Mouse (Mus musculus): ENCODE measurements around the gene Rsph3a. TPM values are rescaled to one million over a fixed set of nuclear protein-coding genes. Genes with fewer than 3 reads are reported as not detected.

Rsph3a gene
- polyA plus RNA-seq, 1 experiment from 2014 or later: 38.5 TPM

- Histone ChIP-seq H3K27ac (replicated peaks) (no peak overlapping the region), H3K27me3 (ENCODE audit: control insufficient read depth, insufficient read depth, low read length) (no peaks in the 10 kb centered on the region), H3K9ac (ENCODE audit: low read length) (no peak overlapping the region), H3K4me3 (ENCODE audit: low read depth, low read length) (no peak overlapping the region), H3K9me3 (ENCODE audit: control insufficient read depth, low read length) (no peaks in the 10 kb centered on the region), H3K36me3 (ENCODE audit: control insufficient read depth, insufficient read depth, low read length) (no peaks in the 10 kb centered on the region), H3K4me1 (replicated peaks; ENCODE audit: control insufficient read depth, insufficient read depth) (no peaks in the 10 kb centered on the region), H3K4me2 (replicated peaks; ENCODE audit: low read depth) (no peak overlapping the region)
- 82% methylated on average over 2 of the region's 2 CpGs for WGBS
- TF ChIP-seq CTCF (IDR thresholded peaks at IDR 0.05; ENCODE audit: low read depth) (no peak), EP300 (optimal IDR thresholded peaks at IDR 0.05) (no peak)
- no peak for DNase-seq (ENCODE audit: low spot score)
- ATAC-seq (ENCODE audit: low FRiP score, low TSS enrichment): no peak
These were observed 43.9 kb upstream of the Rsph3a start for GRCm38 (mm10) chr17:7901536-7901935.

GRCm38 (mm10) chr17:7902362-7902761, 43.1 kb upstream of the Rsph3a start:
- H3K9ac ChIP-seq (ENCODE audit: low read length): no peak overlapping the region
- no peaks in the 10 kb centered on the region for H3K36me3 ChIP-seq (ENCODE audit: control insufficient read depth, insufficient read depth, low read length)
- DNase-seq (ENCODE audit: low spot score): no peak
- TF ChIP-seq EP300 (optimal IDR thresholded peaks at IDR 0.05) (no peak), CTCF (IDR thresholded peaks at IDR 0.05; ENCODE audit: low read depth) (no peak)
- no peaks in the 10 kb centered on the region for H3K27me3 ChIP-seq (ENCODE audit: control insufficient read depth, insufficient read depth, low read length)
- WGBS: 68% methylated on average over 3 of the region's 3 CpGs
- ATAC-seq (ENCODE audit: low FRiP score, low TSS enrichment): no peak
- no peak overlapping the region for H3K4me3 ChIP-seq (ENCODE audit: low read depth, low read length)
- H3K4me2 ChIP-seq (replicated peaks; ENCODE audit: low read depth): no peak overlapping the region
- H3K4me1 ChIP-seq (replicated peaks; ENCODE audit: control insufficient read depth, insufficient read depth): no peaks in the 10 kb centered on the region
- H3K9me3 ChIP-seq (ENCODE audit: control insufficient read depth, low read length): no peaks in the 10 kb centered on the region
- no peak overlapping the region for H3K27ac ChIP-seq (replicated peaks)

DNA sequence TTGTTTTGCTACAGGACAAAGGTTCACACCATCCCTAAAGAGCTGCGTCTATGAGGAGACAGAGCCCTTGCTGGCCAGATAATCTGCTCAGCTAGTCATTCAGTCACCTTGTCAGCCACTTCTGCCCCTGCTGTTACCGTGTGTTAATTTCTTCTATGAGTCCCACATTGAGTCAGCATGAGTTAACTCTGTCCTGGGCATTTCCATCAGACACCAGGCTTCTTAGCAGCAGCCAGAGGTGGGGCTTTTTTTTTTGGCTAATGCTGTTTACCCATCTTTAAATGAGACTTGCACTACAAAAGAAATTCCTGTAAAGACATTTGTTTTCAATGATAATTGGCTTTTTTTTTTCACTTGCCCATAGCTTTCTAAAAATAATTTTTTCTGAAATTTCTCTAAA, 40.4 kb upstream of the Rsph3a start:
- ATAC-seq (ENCODE audit: low FRiP score, low TSS enrichment): no peak
- no peak overlapping the region for H3K9ac ChIP-seq (ENCODE audit: low read length)
- H3K27ac ChIP-seq (replicated peaks): no peak overlapping the region
- H3K4me2 ChIP-seq (replicated peaks; ENCODE audit: low read depth): no peak overlapping the region
- H3K4me3 ChIP-seq (ENCODE audit: low read depth, low read length): no peak overlapping the region
- WGBS: 36% methylated on average over 2 of the region's 2 CpGs
- DNase-seq (ENCODE audit: low spot score): no peak
- H3K4me1 ChIP-seq (replicated peaks; ENCODE audit: control insufficient read depth, insufficient read depth): no peaks in the 10 kb centered on the region
- no peaks in the 10 kb centered on the region for H3K36me3 ChIP-seq (ENCODE audit: control insufficient read depth, insufficient read depth, low read length)
- H3K27me3 ChIP-seq (ENCODE audit: control insufficient read depth, insufficient read depth, low read length): no peaks in the 10 kb centered on the region
- TF ChIP-seq CTCF (IDR thresholded peaks at IDR 0.05; ENCODE audit: low read depth) (no peak), EP300 (optimal IDR thresholded peaks at IDR 0.05) (no peak)
- H3K9me3 ChIP-seq (ENCODE audit: control insufficient read depth, low read length): no peaks in the 10 kb centered on the region

DNA sequence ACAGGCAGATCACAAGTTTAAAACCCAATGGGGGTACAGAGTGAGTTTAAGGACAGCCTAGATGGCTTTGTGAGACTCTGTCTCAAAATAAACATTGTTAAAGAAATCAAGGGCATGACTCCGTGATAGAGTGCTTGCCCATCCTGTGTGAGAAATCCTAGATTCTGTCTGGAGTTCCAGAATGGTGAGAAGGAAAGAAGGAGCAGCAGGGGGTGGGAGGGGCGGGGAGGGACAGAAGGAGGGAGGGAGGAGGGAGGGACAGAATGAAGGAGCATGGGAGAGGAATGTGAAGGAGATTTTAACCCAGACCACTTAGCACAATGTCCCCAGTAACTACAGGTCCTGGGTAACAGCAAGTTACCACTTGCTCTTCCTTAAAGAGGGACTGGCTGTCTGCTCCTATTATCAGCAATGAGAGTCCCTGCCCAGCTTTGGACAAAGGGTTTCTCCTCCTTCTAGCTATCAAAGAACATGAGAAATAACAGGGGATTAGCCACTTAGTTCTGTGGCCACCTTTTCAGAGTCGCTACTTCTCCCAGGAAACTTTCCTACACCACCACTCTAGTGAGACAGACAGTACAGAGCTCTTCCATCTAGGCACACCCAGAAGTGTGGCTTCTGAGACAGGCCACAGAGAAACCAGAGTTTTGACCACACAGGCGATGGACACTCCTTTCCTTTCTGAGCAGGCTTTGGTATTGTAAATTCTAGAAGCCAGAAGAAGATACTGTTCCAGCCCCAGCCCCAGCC, 39.3 kb upstream of the Rsph3a start:
- H3K9me3 ChIP-seq (ENCODE audit: control insufficient read depth, low read length): no peaks in the 10 kb centered on the region
- H3K4me1 ChIP-seq (replicated peaks; ENCODE audit: control insufficient read depth, insufficient read depth): no peaks in the 10 kb centered on the region
- no peaks in the 10 kb centered on the region for H3K27me3 ChIP-seq (ENCODE audit: control insufficient read depth, insufficient read depth, low read length)
- H3K4me3 ChIP-seq (ENCODE audit: low read depth, low read length): no peak overlapping the region
- no peak overlapping the region for H3K4me2 ChIP-seq (replicated peaks; ENCODE audit: low read depth)
- no peak overlapping the region for H3K27ac ChIP-seq (replicated peaks)
- DNase-seq (ENCODE audit: low spot score): no peak
- WGBS: 18% methylated on average over 4 of the region's 4 CpGs
- TF ChIP-seq CTCF (IDR thresholded peaks at IDR 0.05; ENCODE audit: low read depth) (no peak), EP300 (optimal IDR thresholded peaks at IDR 0.05) (no peak)
- no peak overlapping the region for H3K9ac ChIP-seq (ENCODE audit: low read length)
- no peak for ATAC-seq (ENCODE audit: low FRiP score, low TSS enrichment)
- H3K36me3 ChIP-seq (ENCODE audit: control insufficient read depth, insufficient read depth, low read length): no peaks in the 10 kb centered on the region

DNA sequence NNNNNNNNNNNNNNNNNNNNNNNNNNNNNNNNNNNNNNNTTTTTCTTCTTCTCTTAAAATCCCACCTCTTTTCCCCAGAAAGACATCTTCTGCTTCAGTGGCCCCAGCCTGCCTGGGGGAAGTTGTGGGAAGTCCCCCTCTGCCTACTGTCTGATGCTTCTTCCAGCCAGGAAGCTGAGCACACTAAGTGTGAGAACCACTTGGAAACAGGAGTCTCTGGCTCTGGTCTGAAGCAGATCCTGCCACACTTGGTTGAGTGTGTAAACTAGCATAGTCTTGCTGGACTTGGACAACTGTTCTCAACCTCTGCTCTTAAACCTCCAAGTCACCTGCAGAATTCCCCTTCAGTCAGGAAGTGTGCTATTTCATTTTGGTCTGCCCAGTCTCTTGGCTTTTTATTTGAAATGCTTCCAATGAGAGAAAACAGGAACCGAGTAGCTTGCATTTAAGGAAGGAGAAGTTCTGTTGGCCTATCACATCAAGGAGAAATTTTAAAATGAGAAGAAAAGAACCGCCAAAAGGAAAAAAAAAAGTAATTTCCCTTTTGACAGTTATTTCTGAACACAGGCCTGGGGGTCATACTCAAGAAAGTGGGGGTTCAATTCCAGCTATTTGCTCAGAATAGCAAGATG, 30.7 kb upstream of the Rsph3a start:
- ATAC-seq (ENCODE audit: low FRiP score, low TSS enrichment): no peak
- no peaks in the 10 kb centered on the region for H3K9me3 ChIP-seq (ENCODE audit: control insufficient read depth, low read length)
- WGBS: 73% methylated on average over 2 of the region's 2 CpGs

DNA sequence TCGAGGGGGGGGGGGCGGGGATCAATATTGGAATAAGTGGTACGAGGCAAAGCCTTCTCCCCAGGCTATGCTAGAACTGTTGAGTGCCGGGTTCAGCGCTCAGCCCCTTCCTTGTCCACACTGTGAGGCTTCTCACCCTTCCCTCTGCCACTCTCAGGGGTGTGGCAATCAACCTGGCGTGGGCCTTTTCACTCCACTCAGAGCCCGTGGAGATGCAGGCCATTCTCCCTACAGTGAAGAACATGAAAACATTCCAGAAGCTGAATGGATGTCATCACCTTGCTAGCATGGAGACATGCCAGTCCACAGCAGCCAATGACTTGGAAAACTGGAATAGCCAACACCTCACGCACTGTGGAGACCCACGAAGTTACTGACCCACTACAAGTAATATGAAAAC, 29.6 kb upstream of the Rsph3a start:
- Histone ChIP-seq H3K4me3 (ENCODE audit: low read depth, low read length) (no peak overlapping the region), H3K36me3 (ENCODE audit: control insufficient read depth, insufficient read depth, low read length) (no peaks in the 10 kb centered on the region), H3K27me3 (ENCODE audit: control insufficient read depth, insufficient read depth, low read length) (no peaks in the 10 kb centered on the region), H3K9ac (ENCODE audit: low read length) (no peak overlapping the region), H3K4me2 (replicated peaks; ENCODE audit: low read depth) (no peak overlapping the region), H3K4me1 (replicated peaks; ENCODE audit: control insufficient read depth, insufficient read depth) (no peaks in the 10 kb centered on the region), H3K27ac (replicated peaks) (no peak overlapping the region), H3K9me3 (ENCODE audit: control insufficient read depth, low read length) (no peaks in the 10 kb centered on the region)
- ATAC-seq (ENCODE audit: low FRiP score, low TSS enrichment): no peak
- no peak for DNase-seq (ENCODE audit: low spot score)
- TF ChIP-seq EP300 (optimal IDR thresholded peaks at IDR 0.05) (no peak), CTCF (IDR thresholded peaks at IDR 0.05; ENCODE audit: low read depth) (no peak)
- WGBS: 72% methylated on average over 9 of the region's 9 CpGs

More for the DNA sequence above, 30.7 kb upstream of the Rsph3a start:
- TF ChIP-seq EP300 (optimal IDR thresholded peaks at IDR 0.05): no peak
- TF ChIP-seq CTCF (IDR thresholded peaks at IDR 0.05; ENCODE audit: low read depth): no peak
- no peaks in the 10 kb centered on the region for H3K27me3 ChIP-seq (ENCODE audit: control insufficient read depth, insufficient read depth, low read length)
- H3K4me1 ChIP-seq (replicated peaks; ENCODE audit: control insufficient read depth, insufficient read depth): no peaks in the 10 kb centered on the region
- no peak overlapping the region for H3K4me2 ChIP-seq (replicated peaks; ENCODE audit: low read depth)
- no peak overlapping the region for H3K9ac ChIP-seq (ENCODE audit: low read length)
- no peaks in the 10 kb centered on the region for H3K36me3 ChIP-seq (ENCODE audit: control insufficient read depth, insufficient read depth, low read length)
- H3K4me3 ChIP-seq (ENCODE audit: low read depth, low read length): no peak overlapping the region
- H3K27ac ChIP-seq (replicated peaks): no peak overlapping the region
- DNase-seq (ENCODE audit: low spot score): no peak

Measured in stomach, postnatal 0 days (tissue).